9 mouse cellular contexts compared by ENCODE assay signal in the genomic region with DNA sequence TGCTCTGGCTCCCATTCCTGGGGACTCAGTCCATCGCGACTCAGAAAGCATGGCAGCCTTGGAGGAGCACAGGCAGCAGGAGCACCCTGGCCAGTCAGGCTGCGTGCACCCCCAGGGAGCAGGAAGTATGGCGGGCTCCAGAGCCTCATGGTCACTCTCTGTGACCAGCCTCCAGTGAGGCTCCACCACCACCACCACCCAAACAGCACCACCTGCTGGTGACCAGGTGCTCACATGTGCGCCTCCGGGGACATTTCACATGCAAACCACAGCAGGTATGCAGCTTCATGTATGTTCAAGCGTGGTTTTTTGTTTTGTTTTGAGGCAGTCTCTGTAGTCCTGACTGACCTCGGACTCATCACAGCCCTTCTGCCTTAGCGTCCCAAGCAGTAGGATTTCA. TPM values are rescaled to one million over a fixed set of nuclear protein-coding genes. Genes with fewer than 3 reads are reported as not detected.
DNase-seq lines count a peak whose midpoint lies in the region; ATAC-seq lines count a peak whose summit lies in the region.
"Had no signal": no experiment of that assay in that cellular context is flagged by ENCODE, and none has a peak within 500 bp of the region (broad histone marks: within the 10 kb centered on the region; RNA-seq: fewer than 3 reads in every experiment).

No protein-coding gene starts in this region.

- peak; percentile 46 for DNase-seq in kidney, adult 9 months
- DNase-seq in kidney, adult 11 months: no peak
- DNase-seq in NIH3T3 (ENCODE audit: low read depth): peak; percentile 55
- peak; percentile 16 to 35 for DNase-seq in thymus, adult 18-20 months
- DNase-seq in left cerebral cortex, adult 8-10 months (ENCODE audit: low spot score in 2 of 2): no peak
- no peak for DNase-seq in layer of hippocampus, adult 18-20 months (ENCODE audit: low spot score in 2 of 2)

- H3K27ac ChIP-seq in embryonic facial prominence, embryonic 12.5 days: no peak overlapping the region
- H3K27ac ChIP-seq in lung, embryonic 15.5 days: no peak overlapping the region

- no peaks in the 10 kb centered on the region for H3K9me3 ChIP-seq in embryonic facial prominence, embryonic 12.5 days
- H3K9me3 ChIP-seq in lung, embryonic 15.5 days: no peaks in the 10 kb centered on the region

- ATAC-seq in embryonic facial prominence, embryonic 12.5 days (ENCODE audit: insufficient number of reproducible peaks, insufficient read depth, low FRiP score, low TSS enrichment): peak; percentile 56; the same call in 1 of the 2 replicates
- peak; percentile 33; the same call in 1 of the 2 replicates for ATAC-seq in lung, embryonic 15.5 days (ENCODE audit: borderline replicate concordance, extremely low read depth, low FRiP score, low TSS enrichment)

- no peak overlapping the region for H3K4me3 ChIP-seq in embryonic facial prominence, embryonic 12.5 days
- no peak overlapping the region for H3K4me3 ChIP-seq in lung, embryonic 15.5 days
- H3K4me3 ChIP-seq: erythroblast, embryonic 14.5 days had no signal

- no peak overlapping the region for H3K4me2 ChIP-seq in embryonic facial prominence, embryonic 12.5 days (replicated peaks)
- H3K4me2 ChIP-seq in lung, embryonic 15.5 days: no peak overlapping the region

- 82% methylated on average over 9 of the region's 9 CpGs for WGBS in embryonic facial prominence, embryonic 12.5 days
- WGBS in lung, embryonic 15.5 days: 80% methylated on average over 9 of the region's 9 CpGs

- H3K27me3 ChIP-seq in embryonic facial prominence, embryonic 12.5 days: no peaks in the 10 kb centered on the region
- no peaks in the 10 kb centered on the region for H3K27me3 ChIP-seq in lung, embryonic 15.5 days

- no peak overlapping the region for H3K9ac ChIP-seq in embryonic facial prominence, embryonic 12.5 days
- no peak overlapping the region for H3K9ac ChIP-seq in lung, embryonic 15.5 days

- H3K4me1 ChIP-seq in embryonic facial prominence, embryonic 12.5 days: no peaks in the 10 kb centered on the region
- 0 out of 2 replicates have a peak, but pooled peaks cover 1% of the 10 kb centered on the region for H3K4me1 ChIP-seq in lung, embryonic 15.5 days

- peaks cover 47% of the 10 kb centered on the region for H3K36me3 ChIP-seq in embryonic facial prominence, embryonic 12.5 days
- peaks cover 55% of the 10 kb centered on the region for H3K36me3 ChIP-seq in lung, embryonic 15.5 days

RNA-seq across cellular contexts. Expression of gene Cenpn, which starts 6.3 kb away (rescaled TPM):
- 43.5 TPM in 2 replicates for polyA plus RNA-seq in embryonic facial prominence, embryonic 12.5 days (2016; fragmentation: Nextera tagmentation; extraction: Ambion mirVana)
- 45.7 and 46.5 TPM in 2 replicates for polyA plus RNA-seq in lung, embryonic 15.5 days (2015; fragmentation: Nextera tagmentation; extraction: Ambion mirVana)
- total RNA-seq in left cerebral cortex, adult 8-10 months (2022): 1 to 10 TPM; 1.7 to 3.6 (median 2.7) TPM
- total RNA-seq in layer of hippocampus, adult 18-20 months (2021): 1 to 10 TPM in 1 of 2 experiments, under 1 TPM in 1; 0.81 to 1.2 TPM

RNA-seq across cellular contexts. Expression of gene Cmc2, which starts 6.6 kb away (rescaled TPM):
- polyA plus RNA-seq in embryonic facial prominence, embryonic 12.5 days (2016; fragmentation: Nextera tagmentation; extraction: Ambion mirVana): 74.5 and 79.6 TPM in 2 replicates
- 85.7 and 86.6 TPM in 2 replicates for polyA plus RNA-seq in lung, embryonic 15.5 days (2015; fragmentation: Nextera tagmentation; extraction: Ambion mirVana)
- 10 to 100 TPM; 12.9 to 18.6 (median 16.0) TPM for total RNA-seq in left cerebral cortex, adult 8-10 months (2022)
- total RNA-seq in layer of hippocampus, adult 18-20 months (2021): 10 to 100 TPM; 11.6 to 14.7 TPM

RNA-seq across cellular contexts. Expression of gene Atmin, which starts 15.3 kb away (rescaled TPM):
- polyA plus RNA-seq in embryonic facial prominence, embryonic 12.5 days (2016; fragmentation: Nextera tagmentation; extraction: Ambion mirVana): 12.5 and 12.6 TPM in 2 replicates
- 12.1 and 13.0 TPM in 2 replicates for polyA plus RNA-seq in lung, embryonic 15.5 days (2015; fragmentation: Nextera tagmentation; extraction: Ambion mirVana)
- 10 to 100 TPM; 66.7 to 75.1 (median 71.3) TPM for total RNA-seq in left cerebral cortex, adult 8-10 months (2022)
- 10 to 100 TPM; 43.9 to 47.8 TPM for total RNA-seq in layer of hippocampus, adult 18-20 months (2021)

RNA-seq across cellular contexts. Expression of gene 1700030J22Rik, which starts 50.9 kb away (rescaled TPM):
- 2.3 and 2.6 TPM in 2 replicates for polyA plus RNA-seq in embryonic facial prominence, embryonic 12.5 days (2016; fragmentation: Nextera tagmentation; extraction: Ambion mirVana)
- 2.4 and 2.8 TPM in 2 replicates for polyA plus RNA-seq in lung, embryonic 15.5 days (2015; fragmentation: Nextera tagmentation; extraction: Ambion mirVana)
- total RNA-seq in left cerebral cortex, adult 8-10 months (2022): 10 to 100 TPM; 10.7 to 11.9 (median 11.3) TPM
- total RNA-seq in layer of hippocampus, adult 18-20 months (2021): 10 to 100 TPM in 1 of 2 experiments, 1 to 10 TPM in 1; 9.1 to 10.4 TPM

Comparison
In these comparisons a context has a peak if more than half of its experiments do, and no peak if none do; other contexts are left out.
1. DNase-seq: peak in kidney, adult 9 months (single experiment), NIH3T3 (single experiment) and thymus, adult 18-20 months (2 of 2); none in kidney, adult 11 months (single experiment), left cerebral cortex, adult 8-10 months (0 of 2) and layer of hippocampus, adult 18-20 months (0 of 2).